Mouse (Mus musculus) hindbrain, embryonic 12.5 days (tissue): ENCODE measurements around the gene Mettl7b. TPM values are rescaled to one million over a fixed set of nuclear protein-coding genes. Genes with fewer than 3 reads are reported as not detected.

ENCODE experiments used
- ATAC-seq: fragments of 200-750 bp; cut with Nextera tagmentation; 2 replicates; pipeline ENCODE4 v1.8.0; 2017; ENCODE audit warnings: moderate TSS enrichment; ENCODE audit not compliant: low FRiP score
- H3K27ac ChIP-seq: fragments of 300-500 bp; sonication (generic); 2 replicates; pipeline ENCODE4 v1.5.1; 2016; ENCODE audit warnings: mild to moderate bottlenecking
- H3K27me3 ChIP-seq: fragments of 300-500 bp; sonication (generic); 2 replicates; pipeline ENCODE4 v1.6.1; 2016; ENCODE audit warnings: mild to moderate bottlenecking
- H3K36me3 ChIP-seq: fragments of 300-500 bp; sonication (generic); 2 replicates; pipeline ENCODE4 v1.6.1; 2016; ENCODE audit warnings: mild to moderate bottlenecking
- H3K4me1 ChIP-seq: fragments of 300-500 bp; sonication (generic); 2 replicates; pipeline ENCODE4 v1.6.1; 2016
- H3K4me2 ChIP-seq: fragments of 300-500 bp; sonication (generic); replicated peaks from 2 replicates; pipeline ENCODE4 v1.6.1; 2016; ENCODE audit warnings: mild to moderate bottlenecking
- H3K4me3 ChIP-seq: fragments of 300-500 bp; sonication (generic); 2 replicates; pipeline ENCODE4 v1.5.1; 2016; ENCODE audit warnings: mild to moderate bottlenecking
- H3K9ac ChIP-seq: fragments of 300-500 bp; sonication (generic); 2 replicates; pipeline ENCODE4 v1.6.1; 2016; ENCODE audit warnings: mild to moderate bottlenecking, moderate library complexity
- H3K9me3 ChIP-seq: fragments of 300-500 bp; sonication (generic); replicated peaks from 2 replicates; pipeline ENCODE4 v1.6.1; 2016; ENCODE audit warnings: mild to moderate bottlenecking
- WGBS: fragments of 180-500 bp; shearing (Covaris S2); methylation state at CpG from one replicate; pipeline ENCODE4 v1.1.7; 2016; 5-methylcytosine and 5-hydroxymethylcytosine counted together
- polyA plus RNA-seq: library from polyadenylated mRNA; unstranded; fragments of >200 nt; fragmentation: Nextera tagmentation; extraction: Ambion mirVana; gene quantifications from 2 replicates; pipeline ENCODE4 v1.2.1, GENCODE M21; 2016

Gene Mettl7b
- polyA plus RNA-seq, 1 experiment from 2014 or later: not detected

DNA sequence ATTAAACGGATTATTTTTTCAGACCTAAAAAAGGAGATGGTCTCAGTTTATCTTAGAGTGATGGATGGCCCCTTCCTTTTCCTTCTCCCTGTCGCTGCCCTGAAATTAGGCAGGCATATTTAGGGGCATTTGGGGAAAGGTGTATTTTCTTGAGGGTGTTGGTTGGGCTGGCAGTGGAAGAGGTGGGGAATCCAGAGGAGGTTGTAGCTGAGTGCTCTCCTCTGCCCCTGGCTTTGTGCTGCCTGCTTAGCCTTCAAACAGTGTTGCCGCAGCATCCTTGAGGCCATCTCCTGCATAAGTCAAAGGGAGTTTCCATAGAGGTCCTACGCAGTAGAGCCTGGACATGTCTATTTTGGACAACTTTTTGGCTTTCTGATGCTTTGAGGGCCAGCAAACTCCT is 48.0 kb downstream of the Mettl7b start:
- Histone ChIP-seq H3K27me3 (peaks cover 3% of the 10 kb centered on the region; the same call in 1 of the 2 replicates), H3K36me3 (peaks cover 26% of the 10 kb centered on the region), H3K9ac (no peak overlapping the region), H3K4me1 (peaks cover 13% of the 10 kb centered on the region; the same call in 1 of the 2 replicates), H3K27ac (no peak overlapping the region), H3K9me3 (no peaks in the 10 kb centered on the region), H3K4me3 (no peak overlapping the region), H3K4me2 (no peak overlapping the region)
- WGBS: 87% methylated on average over 4 of the region's 4 CpGs
- ATAC-seq: no peak

DNA sequence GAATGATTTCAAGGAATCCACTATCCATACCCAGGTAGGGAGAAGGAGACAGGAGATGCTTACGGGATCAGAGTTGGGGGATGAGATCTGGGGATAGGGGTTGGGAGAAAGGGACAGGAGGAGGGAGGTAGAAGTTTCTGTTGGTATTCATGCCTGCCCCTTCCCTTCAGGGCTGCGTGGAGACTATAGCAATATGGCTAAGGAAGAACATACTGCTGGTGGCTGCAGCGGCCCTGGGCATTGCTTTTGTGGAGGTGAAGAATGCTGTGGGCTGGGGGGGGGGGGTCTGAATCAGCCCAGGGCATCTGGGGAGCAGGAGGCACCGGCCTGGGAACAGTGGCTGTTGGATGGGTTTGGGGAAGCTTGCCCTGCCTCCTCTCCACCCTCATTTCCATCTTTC is 48.5 kb downstream of the Mettl7b start:
- no peak overlapping the region for H3K4me2 ChIP-seq
- ATAC-seq: no peak

DNA sequence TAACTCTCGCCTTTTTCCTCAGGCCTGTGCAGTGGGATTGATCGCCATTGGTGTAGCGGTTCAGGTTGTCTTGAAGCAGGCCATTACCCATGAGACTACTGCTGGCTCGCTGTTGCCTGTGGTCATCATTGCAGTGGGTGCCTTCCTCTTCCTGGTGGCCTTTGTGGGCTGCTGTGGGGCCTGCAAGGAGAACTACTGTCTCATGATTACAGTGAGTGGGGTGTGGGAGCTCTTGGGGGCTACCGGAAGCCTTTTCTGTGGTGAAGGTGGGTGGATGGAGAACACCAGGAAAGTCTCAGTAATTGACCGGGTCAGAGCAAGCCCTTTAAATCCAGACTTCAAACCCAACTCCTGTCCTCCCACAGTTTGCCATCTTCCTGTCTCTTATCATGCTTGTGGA is 49.4 kb downstream of the Mettl7b start:
- no peak overlapping the region for H3K27ac ChIP-seq
- no peak overlapping the region for H3K9ac ChIP-seq
- no peaks in the 10 kb centered on the region for H3K9me3 ChIP-seq
- no peak for ATAC-seq
- H3K4me2 ChIP-seq: peak overlapping the region; percentile 85
- H3K27me3 ChIP-seq: peaks cover 3% of the 10 kb centered on the region; the same call in 1 of the 2 replicates
- 93% methylated on average over 6 of the region's 6 CpGs for WGBS
- H3K4me3 ChIP-seq: 0 out of 2 replicates have a peak overlapping the region, but pooled peaks have one; percentile 81
- H3K36me3 ChIP-seq: 0 out of 2 replicates have a peak, but pooled peaks cover 13% of the 10 kb centered on the region
- H3K4me1 ChIP-seq: peaks cover 13% of the 10 kb centered on the region; the same call in 1 of the 2 replicates

More for the DNA sequence above, 48.5 kb downstream of the Mettl7b start:
- Histone ChIP-seq H3K27ac (no peak overlapping the region), H3K27me3 (peaks cover 3% of the 10 kb centered on the region; the same call in 1 of the 2 replicates), H3K9me3 (no peaks in the 10 kb centered on the region), H3K36me3 (peaks cover 21% of the 10 kb centered on the region), H3K9ac (no peak overlapping the region), H3K4me3 (no peak overlapping the region), H3K4me1 (peaks cover 13% of the 10 kb centered on the region; the same call in 1 of the 2 replicates)
- 93% methylated on average over 3 of the region's 4 CpGs for WGBS

DNA sequence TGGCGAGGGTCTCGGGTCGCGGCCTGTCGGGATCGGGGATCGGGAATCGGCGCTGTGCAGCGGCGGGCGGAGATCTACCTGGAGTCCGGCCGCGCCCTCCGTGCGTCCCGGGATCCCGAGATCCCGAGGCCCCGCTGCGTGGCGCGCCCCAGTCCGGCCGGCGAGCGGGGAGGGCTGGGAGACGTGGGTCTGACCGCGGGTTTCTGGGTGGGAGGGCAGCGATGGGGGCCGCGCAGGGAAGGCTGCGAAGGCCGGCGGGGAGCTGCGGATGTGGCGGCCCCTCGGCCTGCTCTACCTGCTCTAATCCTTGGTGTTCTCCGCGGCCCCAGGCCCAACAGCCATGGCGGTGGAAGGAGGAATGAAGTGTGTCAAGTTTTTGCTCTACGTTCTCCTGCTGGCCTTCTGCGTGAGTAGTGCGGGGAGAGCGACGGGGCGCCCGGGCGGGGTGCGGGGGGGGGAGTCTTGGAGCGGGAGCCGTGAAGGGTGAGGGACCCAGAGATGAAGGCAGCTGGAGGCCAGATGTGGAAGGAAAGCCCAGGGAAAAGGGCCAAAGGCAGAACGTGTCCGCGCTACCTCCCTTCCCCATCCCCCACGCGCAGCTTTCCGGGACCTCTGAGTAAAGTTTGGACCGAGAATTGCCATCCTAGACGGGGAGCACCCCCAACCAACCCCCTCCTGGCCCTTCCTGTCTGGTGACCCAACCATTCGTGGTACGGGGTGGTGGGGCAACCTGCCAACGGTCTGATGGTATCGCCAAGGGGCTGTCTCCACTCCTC is 50.5 kb downstream of the Mettl7b start:
- Histone ChIP-seq H3K27me3 (peaks cover 3% of the 10 kb centered on the region; the same call in 1 of the 2 replicates), H3K4me2 (peak overlapping the region; percentile 85), H3K27ac (peak overlapping the region; percentile 75), H3K36me3 (0 out of 2 replicates have a peak, but pooled peaks cover 9% of the 10 kb centered on the region), H3K9ac (peak overlapping the region; percentile 87), H3K4me3 (peak overlapping the region; percentile 81), H3K9me3 (no peaks in the 10 kb centered on the region), H3K4me1 (peaks cover 13% of the 10 kb centered on the region; the same call in 1 of the 2 replicates)
- WGBS: 3% methylated on average over 60 of the region's 66 CpGs
- ATAC-seq: peak; percentile 17

DNA sequence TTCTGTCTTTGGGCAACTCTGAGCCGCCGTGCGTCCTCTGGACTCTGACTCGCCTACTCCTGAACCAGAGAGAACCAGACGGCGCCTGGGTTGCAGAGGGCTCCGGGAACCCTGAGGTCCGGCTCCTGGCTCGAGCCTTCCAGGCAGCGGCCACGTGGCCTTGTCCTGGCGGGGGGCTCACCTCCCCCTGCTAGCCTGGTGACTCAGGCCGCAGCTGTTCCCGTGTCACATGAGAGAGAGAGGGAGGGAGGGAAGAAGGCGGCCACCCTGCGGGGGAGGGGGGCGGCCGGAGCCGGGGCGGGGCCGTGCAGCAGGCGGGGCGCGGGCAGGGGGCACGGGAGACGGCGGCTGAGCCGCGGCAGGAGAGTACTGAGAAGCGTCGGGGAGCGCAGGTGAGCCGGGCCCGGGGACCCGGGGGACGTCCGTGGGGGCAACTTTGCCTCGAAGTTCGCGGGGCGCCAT is 51.2 kb downstream of the Mettl7b start:
- 0 out of 2 replicates have a peak, but pooled peaks cover 7% of the 10 kb centered on the region for H3K36me3 ChIP-seq
- peak overlapping the region; percentile 87 for H3K9ac ChIP-seq
- peak overlapping the region; percentile 75 for H3K27ac ChIP-seq
- peaks cover 13% of the 10 kb centered on the region; the same call in 1 of the 2 replicates for H3K4me1 ChIP-seq
- H3K4me3 ChIP-seq: peak overlapping the region; percentile 81
- peak overlapping the region; percentile 85 for H3K4me2 ChIP-seq
- WGBS: 0% methylated on average over 34 of the region's 41 CpGs
- peaks cover 3% of the 10 kb centered on the region; the same call in 1 of the 2 replicates for H3K27me3 ChIP-seq
- ATAC-seq: peak; percentile 75
- H3K9me3 ChIP-seq: no peaks in the 10 kb centered on the region

DNA sequence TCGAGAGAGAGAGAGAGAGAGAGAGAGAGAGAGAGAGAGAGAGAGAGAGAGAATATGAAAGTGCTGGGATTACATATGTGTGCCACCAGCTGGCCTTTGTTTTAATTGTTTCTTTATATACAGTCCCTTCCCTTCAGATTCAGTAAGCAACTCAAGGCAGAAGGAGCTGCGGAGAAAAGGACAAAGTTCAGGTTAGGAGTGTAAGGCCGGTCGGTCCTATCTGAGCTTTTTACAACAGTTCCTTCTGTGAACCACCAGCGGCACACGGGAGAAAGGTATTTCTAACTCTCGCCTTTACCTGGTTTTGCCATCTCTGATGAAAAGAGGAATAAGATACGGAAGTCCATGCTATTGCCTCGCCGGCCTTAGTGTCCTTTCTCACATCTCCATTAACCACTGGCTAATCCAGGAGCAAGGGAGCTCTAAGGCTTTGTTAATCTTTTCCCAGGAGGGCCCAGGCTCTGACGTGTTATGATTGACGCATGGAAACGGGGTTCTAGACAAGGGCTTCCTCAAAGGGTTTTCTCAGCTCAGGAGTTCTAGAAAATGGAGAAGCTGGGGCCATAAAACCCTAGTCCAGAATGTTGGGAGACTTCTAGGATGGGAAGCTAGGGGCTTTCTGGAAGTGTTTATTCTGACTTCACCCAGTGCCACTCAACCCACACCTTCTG is 51.9 kb downstream of the Mettl7b start:
- peak overlapping the region; percentile 81 for H3K4me3 ChIP-seq
- H3K9ac ChIP-seq: peak overlapping the region; percentile 87
- peaks cover 3% of the 10 kb centered on the region; the same call in 1 of the 2 replicates for H3K27me3 ChIP-seq
- WGBS: 58% methylated on average over 13 of the region's 13 CpGs
- 0 out of 2 replicates have a peak, but pooled peaks cover under 1% of the 10 kb centered on the region for H3K36me3 ChIP-seq
- H3K9me3 ChIP-seq: no peaks in the 10 kb centered on the region
- H3K4me1 ChIP-seq: peaks cover 13% of the 10 kb centered on the region; the same call in 1 of the 2 replicates
- ATAC-seq: no peak; the same call in 1 of the 2 replicates
- peak overlapping the region; percentile 75 for H3K27ac ChIP-seq
- H3K4me2 ChIP-seq: peak overlapping the region; percentile 85

Other genes starting within 250 kb of the Mettl7b start
- gene Dgka, start 216.1 kb downstream of the Mettl7b start, polyA plus RNA-seq: 6.9 and 7.3 TPM in 2 replicates
- 46.3 and 48.5 TPM in 2 replicates for gene Pym1, start 213.1 kb downstream of the Mettl7b start, polyA plus RNA-seq
- 0.27 and 0.63 TPM in 2 replicates for gene Mmp19, start 170.1 kb downstream of the Mettl7b start, polyA plus RNA-seq
- gene Dnajc14, start 156.9 kb downstream of the Mettl7b start, polyA plus RNA-seq: 61.1 and 64.1 TPM in 2 replicates
- gene Tmem198b, start 156.6 kb downstream of the Mettl7b start, polyA plus RNA-seq: 20.5 and 21.4 TPM in 2 replicates
- 196 and 204 TPM in 2 replicates for gene Sarnp, start 143.7 kb downstream of the Mettl7b start, polyA plus RNA-seq
- 26.3 and 41.4 TPM in 2 replicates for gene Ormdl2, start 139.3 kb downstream of the Mettl7b start, polyA plus RNA-seq
- gene Gdf11, start 69.3 kb downstream of the Mettl7b start, polyA plus RNA-seq: 10.7 and 11.5 TPM in 2 replicates
- 258 and 273 TPM in 2 replicates for gene Cd63, start 60.0 kb downstream of the Mettl7b start, polyA plus RNA-seq
- gene Rdh5, start 38.1 kb downstream of the Mettl7b start, polyA plus RNA-seq: 11.3 and 15.7 TPM in 2 replicates
- 210 and 235 TPM in 2 replicates for gene Bloc1s1, start 37.0 kb downstream of the Mettl7b start, polyA plus RNA-seq
- 3.6 and 4.4 TPM in 2 replicates for gene Itga7, start 27.2 kb downstream of the Mettl7b start, polyA plus RNA-seq
- not detected in 2 replicates for gene Olfr9, start 28.4 kb upstream of the Mettl7b start, polyA plus RNA-seq
- gene Olfr763, start 49.8 kb upstream of the Mettl7b start, polyA plus RNA-seq: not detected in 2 replicates
- gene Olfr764-ps1, start 78.9 kb upstream of the Mettl7b start, polyA plus RNA-seq: not detected in 2 replicates
- not detected in 2 replicates for gene Olfr765, start 89.0 kb upstream of the Mettl7b start, polyA plus RNA-seq
- not detected in 2 replicates for gene Olfr766-ps1, start 108.0 kb upstream of the Mettl7b start, polyA plus RNA-seq
- not detected in 2 replicates for gene Olfr767, start 121.9 kb upstream of the Mettl7b start, polyA plus RNA-seq
- not detected in 2 replicates for gene Olfr768, start 138.4 kb upstream of the Mettl7b start, polyA plus RNA-seq
- gene Olfr769, start 156.9 kb upstream of the Mettl7b start, polyA plus RNA-seq: not detected in 2 replicates
- gene Olfr770, start 178.0 kb upstream of the Mettl7b start, polyA plus RNA-seq: not detected in 2 replicates
- not detected in 2 replicates for gene Olfr771, start 203.8 kb upstream of the Mettl7b start, polyA plus RNA-seq
- not detected in 2 replicates for gene Olfr772, start 216.9 kb upstream of the Mettl7b start, polyA plus RNA-seq
- not detected in 2 replicates for gene Olfr773, start 226.4 kb upstream of the Mettl7b start, polyA plus RNA-seq